ENCODE assay signal across 36 mouse cellular contexts in genomic region chr7:48851529-48852104, GRCm38 (mm10). TPM values are rescaled to one million over a fixed set of nuclear protein-coding genes. Genes with fewer than 3 reads are reported as not detected.
DNase-seq lines count a peak whose midpoint lies in the region; ATAC-seq and TF ChIP-seq lines count a peak whose summit lies in the region.
"Had no signal": no experiment of that assay in that cellular context is flagged by ENCODE, and none has a peak within 500 bp of the region (broad histone marks: within the 10 kb centered on the region; RNA-seq: fewer than 3 reads in every experiment).

No protein-coding gene starts in this region.

- TF ChIP-seq POLR2A in brain, embryonic 14.5 days (IDR thresholded peaks at IDR 0.05; ENCODE audit: borderline replicate concordance, extremely low read depth, insufficient read depth, insufficient read length, poor library complexity, severe bottlenecking), result no peak

- DNase-seq in heart, adult 18-20 months, result no peak
- peak; percentile 18 for DNase-seq in hindbrain, postnatal 0 days (ENCODE audit: low spot score)
- DNase-seq in brain, embryonic 14.5 days (ENCODE audit: low read depth), result peak; percentile 55
- no peak for DNase-seq in retina, embryonic 14.5 days (ENCODE audit: low spot score)
- DNase-seq: adrenal gland, postnatal 25 days; B cell, adult 2 months; cerebellum, adult 2 months; cerebellum, postnatal 14 days; gastrocnemius, postnatal 25 days; heart, adult 2 months; kidney, adult 2 months; kidney, postnatal 4 days; layer of hippocampus, adult 9-11 months; liver, embryonic 13.5 days; lung, adult 18-20 months; lung, postnatal 4 days; retina, postnatal 1 day; right cerebral cortex, postnatal 14 days had no signal

- ATAC-seq in heart, embryonic 15.5 days (replicated peaks; ENCODE audit: insufficient number of reproducible peaks, insufficient read depth, low FRiP score, low read depth), result no peak
- ATAC-seq in hindbrain, postnatal 0 days, result peak; percentile 58; the same call in 1 of the 2 replicates
- no peak for ATAC-seq in hindbrain, embryonic 12.5 days (ENCODE audit: low FRiP score)
- ATAC-seq in midbrain, embryonic 15.5 days (replicated peaks), result peak; percentile 66
- no peak for ATAC-seq in kidney, embryonic 14.5 days (ENCODE audit: low FRiP score, low TSS enrichment)
- ATAC-seq: forebrain, embryonic 13.5 days; intestine, embryonic 15.5 days; lung, postnatal 0 days had no signal

- H3K36me3 ChIP-seq in heart, embryonic 15.5 days, result no peaks in the 10 kb centered on the region
- H3K36me3 ChIP-seq in hindbrain, postnatal 0 days (ENCODE audit: insufficient read depth, low read length), result no peaks in the 10 kb centered on the region
- H3K36me3 ChIP-seq in hindbrain, embryonic 12.5 days, result no peaks in the 10 kb centered on the region
- H3K36me3 ChIP-seq in midbrain, embryonic 15.5 days (replicated peaks), result no peaks in the 10 kb centered on the region
- no peaks in the 10 kb centered on the region for H3K36me3 ChIP-seq in kidney, embryonic 14.5 days (ENCODE audit: control insufficient read depth, insufficient read depth, low read length)
- H3K36me3 ChIP-seq: intestine, embryonic 15.5 days; limb, embryonic 10.5 days; limb, embryonic 15.5 days; liver, embryonic 13.5 days had no signal

- peaks cover 22% of the 10 kb centered on the region for H3K4me1 ChIP-seq in heart, embryonic 15.5 days (replicated peaks)
- H3K4me1 ChIP-seq in hindbrain, postnatal 0 days (ENCODE audit: insufficient read depth, low read length), result no peaks in the 10 kb centered on the region
- H3K4me1 ChIP-seq in hindbrain, embryonic 12.5 days, result no peaks in the 10 kb centered on the region; the same call in 1 of the 2 replicates
- H3K4me1 ChIP-seq in midbrain, embryonic 15.5 days, result peaks cover 4% of the 10 kb centered on the region; the same call in 1 of the 2 replicates
- no peaks in the 10 kb centered on the region for H3K4me1 ChIP-seq in kidney, embryonic 14.5 days (ENCODE audit: control insufficient read depth, insufficient read depth, low read length)
- H3K4me1 ChIP-seq: forebrain, embryonic 13.5 days; intestine, embryonic 15.5 days; limb, embryonic 15.5 days had no signal

- peak; percentile 42 for TF ChIP-seq CTCF in hindbrain, postnatal 0 days (IDR thresholded peaks at IDR 0.05; ENCODE audit: low read depth)
- no peak for TF ChIP-seq CTCF in brain, embryonic 14.5 days (IDR thresholded peaks at IDR 0.05; ENCODE audit: borderline replicate concordance, extremely low read depth, insufficient read depth, insufficient read length)

- no peak overlapping the region for H3K9ac ChIP-seq in heart, embryonic 15.5 days
- no peak overlapping the region for H3K9ac ChIP-seq in hindbrain, postnatal 0 days (replicated peaks; ENCODE audit: low read length)
- no peak overlapping the region for H3K9ac ChIP-seq in hindbrain, embryonic 12.5 days
- H3K9ac ChIP-seq in midbrain, embryonic 15.5 days, result no peak overlapping the region
- no peak overlapping the region for H3K9ac ChIP-seq in kidney, embryonic 14.5 days (ENCODE audit: low read depth, low read length)
- H3K9ac ChIP-seq: forebrain, embryonic 13.5 days; intestine, embryonic 15.5 days; limb, embryonic 15.5 days; liver, embryonic 13.5 days had no signal

- no peaks in the 10 kb centered on the region for H3K27me3 ChIP-seq in heart, embryonic 15.5 days
- no peaks in the 10 kb centered on the region for H3K27me3 ChIP-seq in hindbrain, postnatal 0 days (ENCODE audit: insufficient read depth, low read length)
- peaks cover 14% of the 10 kb centered on the region for H3K27me3 ChIP-seq in hindbrain, embryonic 12.5 days
- no peaks in the 10 kb centered on the region for H3K27me3 ChIP-seq in midbrain, embryonic 15.5 days (replicated peaks)
- no peaks in the 10 kb centered on the region for H3K27me3 ChIP-seq in kidney, embryonic 14.5 days (ENCODE audit: control insufficient read depth, insufficient read depth, low read length)
- H3K27me3 ChIP-seq: forebrain, embryonic 13.5 days; intestine, embryonic 15.5 days; limb, embryonic 15.5 days; liver, embryonic 13.5 days; megakaryocyte, embryonic 14.5 days had no signal

- H3K27ac ChIP-seq in heart, embryonic 15.5 days, result 0 out of 2 replicates have a peak overlapping the region, but pooled peaks have one; percentile 25
- no peak overlapping the region for H3K27ac ChIP-seq in hindbrain, postnatal 0 days
- no peak overlapping the region for H3K27ac ChIP-seq in hindbrain, embryonic 12.5 days
- H3K27ac ChIP-seq in midbrain, embryonic 15.5 days, result peak overlapping the region; percentile 68; the same call in 1 of the 2 replicates
- H3K27ac ChIP-seq in kidney, embryonic 14.5 days (ENCODE audit: low read depth, low read length), result no peak overlapping the region
- H3K27ac ChIP-seq: forebrain, embryonic 13.5 days; heart, adult 2 months; intestine, embryonic 15.5 days; kidney, postnatal 0 days; limb, embryonic 10.5 days; limb, embryonic 15.5 days; liver, embryonic 13.5 days had no signal

- WGBS in heart, embryonic 15.5 days, result 77% methylated on average over 6 of the region's 6 CpGs
- WGBS in hindbrain, postnatal 0 days, result 38% methylated on average over 6 of the region's 6 CpGs
- WGBS in hindbrain, embryonic 12.5 days, result 60% methylated on average over 6 of the region's 6 CpGs
- WGBS in midbrain, embryonic 15.5 days, result 29% methylated on average over 6 of the region's 6 CpGs
- 88% methylated on average over 6 of the region's 6 CpGs for WGBS in kidney, embryonic 14.5 days

- H3K4me2 ChIP-seq in heart, embryonic 15.5 days, result no peak overlapping the region
- no peak overlapping the region for H3K4me2 ChIP-seq in hindbrain, postnatal 0 days (ENCODE audit: low read depth, low read length)
- H3K4me2 ChIP-seq in hindbrain, embryonic 12.5 days (replicated peaks), result no peak overlapping the region
- H3K4me2 ChIP-seq in midbrain, embryonic 15.5 days, result no peak overlapping the region
- H3K4me2 ChIP-seq in kidney, embryonic 14.5 days (replicated peaks; ENCODE audit: low read depth, low read length), result no peak overlapping the region
- H3K4me2 ChIP-seq: forebrain, embryonic 13.5 days; intestine, embryonic 15.5 days; limb, embryonic 15.5 days; liver, embryonic 13.5 days had no signal

- H3K9me3 ChIP-seq in heart, embryonic 15.5 days (replicated peaks), result no peaks in the 10 kb centered on the region
- H3K9me3 ChIP-seq in hindbrain, postnatal 0 days (ENCODE audit: low read length), result no peaks in the 10 kb centered on the region
- no peaks in the 10 kb centered on the region for H3K9me3 ChIP-seq in hindbrain, embryonic 12.5 days (replicated peaks)
- no peaks in the 10 kb centered on the region for H3K9me3 ChIP-seq in midbrain, embryonic 15.5 days
- H3K9me3 ChIP-seq in kidney, embryonic 14.5 days (ENCODE audit: control insufficient read depth, low read length), result no peaks in the 10 kb centered on the region
- H3K9me3 ChIP-seq: forebrain, embryonic 13.5 days; intestine, embryonic 15.5 days; limb, embryonic 10.5 days; limb, embryonic 15.5 days; liver, embryonic 13.5 days; megakaryocyte, embryonic 14.5 days had no signal

- no peak overlapping the region for H3K4me3 ChIP-seq in heart, embryonic 15.5 days
- no peak overlapping the region for H3K4me3 ChIP-seq in hindbrain, postnatal 0 days (ENCODE audit: low read length)
- H3K4me3 ChIP-seq in hindbrain, embryonic 12.5 days, result no peak overlapping the region
- no peak overlapping the region for H3K4me3 ChIP-seq in midbrain, embryonic 15.5 days
- no peak overlapping the region for H3K4me3 ChIP-seq in kidney, embryonic 14.5 days (ENCODE audit: low read length)
- H3K4me3 ChIP-seq: erythroblast, embryonic 14.5 days; forebrain, embryonic 13.5 days; heart, adult 2 months; intestine, embryonic 15.5 days; limb, embryonic 10.5 days; limb, embryonic 15.5 days; liver, embryonic 13.5 days; megakaryocyte, embryonic 14.5 days had no signal

RNA-seq across cellular contexts. Expression of gene Csrp3, which starts 3.8 kb away (rescaled TPM):
- polyA plus RNA-seq in heart, embryonic 15.5 days (2015; fragmentation: Nextera tagmentation; extraction: Ambion mirVana), result 1,541 and 1,964 TPM in 2 replicates
- 1,000 to 10,000 TPM; 1,990 to 2,288 TPM for total RNA-seq in heart, adult 18-20 months (2021)
- total RNA-seq in hindbrain, postnatal 0 days (2014; rRNA removed), result not detected in 2 replicates
- not detected in 2 replicates for polyA plus RNA-seq in hindbrain, postnatal 0 days (2015; fragmentation: Nextera tagmentation; extraction: Ambion mirVana)
- polyA plus RNA-seq in hindbrain, embryonic 12.5 days (2016; fragmentation: Nextera tagmentation; extraction: Ambion mirVana), result 1.0 and 3.6 TPM in 2 replicates
- polyA plus RNA-seq in brain, embryonic 14.5 days (2012; rRNA removed), result 0.19 TPM in 1 of 2 replicates, not detected in the other
- 0.53 and 1.6 TPM in 2 replicates for polyA plus RNA-seq in midbrain, embryonic 15.5 days (2015; fragmentation: Nextera tagmentation; extraction: Ambion mirVana)
- polyA plus RNA-seq in kidney, embryonic 14.5 days (2014; fragmentation: Nextera tagmentation; extraction: Ambion mirVana), result 0.26 TPM in 1 of 2 replicates, not detected in the other
- total RNA-seq: adrenal gland, postnatal 25 days; left cerebral cortex, postnatal 10 days had no signal
- polyA plus RNA-seq: cerebellum, adult 2 months; cortical plate, adult 2 months; erythroblast, embryonic 14.5 days; forebrain, embryonic 13.5 days; frontal cortex, adult 2 months; kidney, postnatal 0 days; small intestine, adult 2 months; testis, adult 2 months; urinary bladder, adult 2 months had no signal

RNA-seq across cellular contexts. Expression of gene E2f8, which starts 29.8 kb away (rescaled TPM):
- 15.6 and 18.9 TPM in 2 replicates for polyA plus RNA-seq in heart, embryonic 15.5 days (2015; fragmentation: Nextera tagmentation; extraction: Ambion mirVana)
- total RNA-seq in heart, adult 18-20 months (2021), result under 1 TPM; 0.45 to 0.82 TPM
- total RNA-seq in hindbrain, postnatal 0 days (2014; rRNA removed), result 2.6 and 4.8 TPM in 2 replicates
- 1.8 and 2.0 TPM in 2 replicates for polyA plus RNA-seq in hindbrain, postnatal 0 days (2015; fragmentation: Nextera tagmentation; extraction: Ambion mirVana)
- polyA plus RNA-seq in hindbrain, embryonic 12.5 days (2016; fragmentation: Nextera tagmentation; extraction: Ambion mirVana), result 11.1 and 12.0 TPM in 2 replicates
- 5.7 and 7.6 TPM in 2 replicates for polyA plus RNA-seq in brain, embryonic 14.5 days (2012; rRNA removed)
- polyA plus RNA-seq in midbrain, embryonic 15.5 days (2015; fragmentation: Nextera tagmentation; extraction: Ambion mirVana), result 2.3 and 2.5 TPM in 2 replicates
- 16.2 and 25.4 TPM in 2 replicates for polyA plus RNA-seq in kidney, embryonic 14.5 days (2014; fragmentation: Nextera tagmentation; extraction: Ambion mirVana)

RNA-seq across cellular contexts. Expression of gene Nav2, which starts 56.9 kb away (rescaled TPM):
- 30.7 and 40.0 TPM in 2 replicates for polyA plus RNA-seq in heart, embryonic 15.5 days (2015; fragmentation: Nextera tagmentation; extraction: Ambion mirVana)
- total RNA-seq in heart, adult 18-20 months (2021), result 10 to 100 TPM; 35.5 to 45.2 TPM
- total RNA-seq in hindbrain, postnatal 0 days (2014; rRNA removed), result 61.9 and 64.7 TPM in 2 replicates
- 20.1 and 22.1 TPM in 2 replicates for polyA plus RNA-seq in hindbrain, postnatal 0 days (2015; fragmentation: Nextera tagmentation; extraction: Ambion mirVana)
- polyA plus RNA-seq in hindbrain, embryonic 12.5 days (2016; fragmentation: Nextera tagmentation; extraction: Ambion mirVana), result 24.1 and 25.8 TPM in 2 replicates
- polyA plus RNA-seq in brain, embryonic 14.5 days (2012; rRNA removed), result 10.1 and 28.3 TPM in 2 replicates
- 22.8 and 26.2 TPM in 2 replicates for polyA plus RNA-seq in midbrain, embryonic 15.5 days (2015; fragmentation: Nextera tagmentation; extraction: Ambion mirVana)
- polyA plus RNA-seq in kidney, embryonic 14.5 days (2014; fragmentation: Nextera tagmentation; extraction: Ambion mirVana), result 39.8 and 49.2 TPM in 2 replicates

Comparison
In these comparisons a context has a peak if more than half of its experiments do, and no peak if none do; other contexts are left out.
1. ATAC-seq: peak in hindbrain, postnatal 0 days (single experiment) and midbrain, embryonic 15.5 days (single experiment); none in heart, embryonic 15.5 days (single experiment), hindbrain, embryonic 12.5 days (single experiment) and kidney, embryonic 14.5 days (single experiment).
2. H3K27ac ChIP-seq: peak in heart, embryonic 15.5 days (single experiment) and midbrain, embryonic 15.5 days (single experiment); none in hindbrain, postnatal 0 days (single experiment), hindbrain, embryonic 12.5 days (single experiment) and kidney, embryonic 14.5 days (single experiment).
3. DNase-seq: peak in hindbrain, postnatal 0 days (single experiment) and brain, embryonic 14.5 days (single experiment); none in heart, adult 18-20 months (0 of 2) and retina, embryonic 14.5 days (single experiment).
4. RNA of gene Csrp3, which starts 3.8 kb away (polyA plus RNA-seq): 1,541 to 1,964 TPM in heart, embryonic 15.5 days; 1.0 to 3.6 TPM in hindbrain, embryonic 12.5 days, 0.53 to 1.6 TPM in midbrain, embryonic 15.5 days, 0.26 TPM in kidney, embryonic 14.5 days, 0.19 TPM in brain, embryonic 14.5 days and not detected in hindbrain, postnatal 0 days; every median in the first group is over 100 times any median in the second.